6 mouse cellular contexts compared by ENCODE assay signal in the genomic region with DNA sequence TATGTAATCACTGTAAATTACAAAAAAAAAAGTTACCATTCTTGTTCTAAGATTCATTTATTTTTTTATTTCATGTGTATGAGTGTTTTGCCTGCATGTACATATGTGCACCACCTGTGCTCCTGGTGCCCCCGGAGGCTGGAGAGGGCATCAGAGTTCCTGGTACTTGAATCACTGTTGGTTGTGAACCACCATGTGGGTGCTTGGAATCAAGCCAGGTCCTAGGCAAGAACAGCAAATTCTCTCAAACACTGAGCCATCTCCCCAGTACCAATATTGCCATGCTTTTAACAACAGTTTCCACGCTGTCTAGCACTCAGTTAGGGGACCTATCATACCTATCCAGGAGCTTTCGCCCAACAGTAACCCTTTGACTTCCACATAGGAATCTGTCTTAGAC.
"Had no signal": no experiment of that assay in that cellular context is flagged by ENCODE, and none has a peak within 500 bp of the region (broad histone marks: within the 10 kb centered on the region; RNA-seq: fewer than 3 reads in every experiment).

No protein-coding gene starts in this region.

- DNase-seq: kidney, postnatal 14 days; liver; liver, embryonic 13.5 days; liver, postnatal 0 days; lung, postnatal 14 days; thymus, postnatal 4 days had no signal
